Mouse (Mus musculus): ENCODE results near the gene Agtpbp1. TPM values are rescaled to one million over a fixed set of nuclear protein-coding genes. Genes with fewer than 3 reads are reported as not detected.

Agtpbp1 gene
- polyA plus RNA-seq, 1 experiment from 2014 or later = 17.8 TPM

- ATAC-seq (ENCODE audit: low read depth) = no peak
- no peak overlapping the region for H3K4me2 ChIP-seq (ENCODE audit: low read depth, low read length)
- WGBS = 68% methylated on average over 5 of the region's 5 CpGs
These were observed 139.8 kb downstream of the Agtpbp1 start for GRCm38 (mm10) chr13:59445179-59445578.

GRCm38 (mm10) chr13:59444371-59444770 is 140.7 kb downstream of the Agtpbp1 start:
- no peak for ATAC-seq (ENCODE audit: low read depth)
- no peaks in the 10 kb centered on the region for H3K9me3 ChIP-seq (ENCODE audit: control insufficient read depth, low read length)
- H3K27me3 ChIP-seq (ENCODE audit: control insufficient read depth, insufficient read depth, low read depth, low read length) = no peaks in the 10 kb centered on the region
- peaks cover 5% of the 10 kb centered on the region; the same call in 1 of the 2 replicates for H3K4me1 ChIP-seq (replicated peaks; ENCODE audit: control insufficient read depth, insufficient read depth, low read length)
- no peak overlapping the region for H3K4me2 ChIP-seq (ENCODE audit: low read depth, low read length)
- H3K27ac ChIP-seq (ENCODE audit: low read length) = no peak overlapping the region
- no peaks in the 10 kb centered on the region for H3K36me3 ChIP-seq (ENCODE audit: control insufficient read depth, insufficient read depth, low read length)
- no peak overlapping the region for H3K9ac ChIP-seq (ENCODE audit: low read length)
- H3K4me3 ChIP-seq (ENCODE audit: low read length) = no peak overlapping the region
- whole genome bisulfite sequencing = 75% methylated on average over 6 of the region's 6 CpGs

More at GRCm38 (mm10) chr13:59445179-59445578, 139.8 kb downstream of the Agtpbp1 start:
- Histone ChIP-seq H3K27me3 (ENCODE audit: control insufficient read depth, insufficient read depth, low read depth, low read length) (no peaks in the 10 kb centered on the region), H3K4me3 (ENCODE audit: low read length) (no peak overlapping the region), H3K36me3 (ENCODE audit: control insufficient read depth, insufficient read depth, low read length) (no peaks in the 10 kb centered on the region), H3K9me3 (ENCODE audit: control insufficient read depth, low read length) (no peaks in the 10 kb centered on the region), H3K4me1 (replicated peaks; ENCODE audit: control insufficient read depth, insufficient read depth, low read length) (peaks cover 5% of the 10 kb centered on the region; the same call in 1 of the 2 replicates), H3K27ac (ENCODE audit: low read length) (no peak overlapping the region), H3K9ac (ENCODE audit: low read length) (no peak overlapping the region)

DNA sequence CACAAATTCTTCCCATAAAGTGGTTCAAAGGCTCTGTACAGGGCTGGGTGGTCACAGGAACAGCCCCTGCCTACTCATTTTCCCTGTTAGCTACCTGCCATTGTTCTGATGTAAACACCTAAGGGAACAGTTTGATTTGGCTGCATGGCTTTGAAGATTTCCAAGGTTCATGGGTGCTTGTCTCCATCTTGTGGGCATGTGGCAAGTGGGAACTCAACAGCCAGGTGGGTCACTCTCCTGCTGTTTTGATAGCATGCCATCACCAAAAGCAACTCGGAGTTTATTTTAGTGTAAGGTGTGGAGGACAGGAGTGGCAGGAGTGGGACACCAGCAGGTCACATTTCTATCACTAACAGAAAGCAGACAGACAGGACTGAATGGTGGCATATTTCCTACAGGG is 145.3 kb downstream of the Agtpbp1 start:
- H3K9me3 ChIP-seq (ENCODE audit: control insufficient read depth, low read length) = no peaks in the 10 kb centered on the region
- H3K4me2 ChIP-seq (ENCODE audit: low read depth, low read length) = no peak overlapping the region
- no peaks in the 10 kb centered on the region for H3K27me3 ChIP-seq (ENCODE audit: control insufficient read depth, insufficient read depth, low read depth, low read length)
- H3K4me3 ChIP-seq (ENCODE audit: low read length) = no peak overlapping the region
- no peak overlapping the region for H3K9ac ChIP-seq (ENCODE audit: low read length)
- peaks cover 4% of the 10 kb centered on the region; the same call in 1 of the 2 replicates for H3K4me1 ChIP-seq (replicated peaks; ENCODE audit: control insufficient read depth, insufficient read depth, low read length)
- no peak overlapping the region for H3K27ac ChIP-seq (ENCODE audit: low read length)
- no peaks in the 10 kb centered on the region for H3K36me3 ChIP-seq (ENCODE audit: control insufficient read depth, insufficient read depth, low read length)
- no peak for ATAC-seq (ENCODE audit: low read depth)
- 52% methylated on average over 1 of the region's 1 CpGs for WGBS

- 92% methylated on average over 1 of the region's 1 CpGs for WGBS
These were observed 150.5 kb downstream of the Agtpbp1 start for GRCm38 (mm10) chr13:59434554-59434953.

DNA sequence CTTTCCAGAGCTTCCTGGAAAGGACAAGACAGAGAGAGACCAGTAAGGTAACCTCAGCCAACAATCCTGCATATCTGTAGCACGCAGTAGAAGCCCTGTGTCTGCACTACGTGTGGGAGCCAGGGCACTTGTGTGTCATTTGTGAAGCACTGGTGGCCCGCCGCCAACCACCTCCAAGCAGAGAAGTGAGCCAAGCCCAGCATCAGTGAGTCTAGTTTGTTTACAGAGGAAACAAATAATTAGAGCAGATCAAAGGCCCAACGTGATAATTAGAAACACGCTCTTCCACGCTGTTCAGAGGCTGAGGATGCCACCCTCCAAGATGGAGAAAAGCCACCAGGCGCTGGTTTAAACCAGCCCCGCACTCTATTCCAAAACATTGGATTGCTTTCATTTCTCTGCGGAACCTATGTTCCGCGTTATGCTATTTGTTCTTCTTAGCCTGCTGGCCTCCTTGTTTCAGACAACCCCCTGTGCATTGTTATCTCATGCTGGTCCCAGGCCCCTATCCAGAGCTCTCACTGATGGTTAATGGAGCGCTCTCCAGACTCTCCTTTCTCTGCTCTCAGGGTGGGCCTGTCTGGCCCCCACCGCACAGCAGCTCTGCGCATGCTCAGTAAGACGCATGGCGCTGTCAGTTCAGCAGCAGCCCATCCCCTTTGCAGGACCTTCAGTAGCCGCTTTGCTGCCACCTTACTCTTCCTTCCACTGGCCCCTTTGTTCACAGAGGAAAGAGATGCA is 153.7 kb downstream of the Agtpbp1 start:
- Histone ChIP-seq H3K4me3 (ENCODE audit: low read length) (peak overlapping the region; percentile 37), H3K9ac (ENCODE audit: low read length) (peak overlapping the region; percentile 35), H3K36me3 (ENCODE audit: control insufficient read depth, insufficient read depth, low read length) (no peaks in the 10 kb centered on the region), H3K27ac (ENCODE audit: low read length) (no peak overlapping the region), H3K4me2 (ENCODE audit: low read depth, low read length) (peak overlapping the region; percentile 49), H3K9me3 (ENCODE audit: control insufficient read depth, low read length) (no peaks in the 10 kb centered on the region), H3K27me3 (ENCODE audit: control insufficient read depth, insufficient read depth, low read depth, low read length) (no peaks in the 10 kb centered on the region), H3K4me1 (replicated peaks; ENCODE audit: control insufficient read depth, insufficient read depth, low read length) (peaks cover 4% of the 10 kb centered on the region)
- ATAC-seq (ENCODE audit: low read depth) = peak; percentile 71
- 39% methylated on average over 18 of the region's 18 CpGs for WGBS

More at GRCm38 (mm10) chr13:59434554-59434953, 150.5 kb downstream of the Agtpbp1 start:
- no peak overlapping the region for H3K9ac ChIP-seq (ENCODE audit: low read length)
- no peaks in the 10 kb centered on the region for H3K27me3 ChIP-seq (ENCODE audit: control insufficient read depth, insufficient read depth, low read depth, low read length)
- H3K9me3 ChIP-seq (ENCODE audit: control insufficient read depth, low read length) = no peaks in the 10 kb centered on the region
- no peak overlapping the region for H3K4me3 ChIP-seq (ENCODE audit: low read length)
- no peaks in the 10 kb centered on the region for H3K36me3 ChIP-seq (ENCODE audit: control insufficient read depth, insufficient read depth, low read length)
- no peak overlapping the region for H3K4me2 ChIP-seq (ENCODE audit: low read depth, low read length)
- no peak overlapping the region for H3K27ac ChIP-seq (ENCODE audit: low read length)
- peaks cover 4% of the 10 kb centered on the region for H3K4me1 ChIP-seq (replicated peaks; ENCODE audit: control insufficient read depth, insufficient read depth, low read length)
- no peak for ATAC-seq (ENCODE audit: low read depth)

DNA sequence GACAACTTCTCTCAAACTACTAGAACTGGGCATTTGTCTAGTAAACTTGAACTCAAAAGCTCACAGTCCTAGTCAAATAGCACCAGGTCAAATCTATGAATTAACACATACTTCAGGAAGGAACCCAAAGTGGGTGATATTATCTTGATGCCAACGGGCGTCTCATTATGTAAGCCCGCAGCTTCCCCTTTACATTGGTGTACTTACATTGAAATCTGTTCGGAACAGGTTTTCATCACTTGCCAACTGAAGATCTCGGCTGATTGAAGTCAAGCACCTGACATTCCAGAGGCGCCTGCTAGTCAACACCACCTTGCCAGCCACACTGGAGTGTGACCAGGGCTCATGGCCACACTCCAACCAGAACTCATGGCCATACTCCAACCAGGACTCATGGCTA is 155.7 kb downstream of the Agtpbp1 start:
- Histone ChIP-seq H3K27me3 (ENCODE audit: control insufficient read depth, insufficient read depth, low read depth, low read length) (no peaks in the 10 kb centered on the region), H3K9me3 (ENCODE audit: control insufficient read depth, low read length) (no peaks in the 10 kb centered on the region), H3K36me3 (ENCODE audit: control insufficient read depth, insufficient read depth, low read length) (no peaks in the 10 kb centered on the region), H3K9ac (ENCODE audit: low read length) (no peak overlapping the region), H3K27ac (ENCODE audit: low read length) (no peak overlapping the region), H3K4me3 (ENCODE audit: low read length) (no peak overlapping the region), H3K4me2 (ENCODE audit: low read depth, low read length) (no peak overlapping the region), H3K4me1 (replicated peaks; ENCODE audit: control insufficient read depth, insufficient read depth, low read length) (peaks cover 4% of the 10 kb centered on the region)
- no peak for ATAC-seq (ENCODE audit: low read depth)
- WGBS = 77% methylated on average over 6 of the region's 6 CpGs

DNA sequence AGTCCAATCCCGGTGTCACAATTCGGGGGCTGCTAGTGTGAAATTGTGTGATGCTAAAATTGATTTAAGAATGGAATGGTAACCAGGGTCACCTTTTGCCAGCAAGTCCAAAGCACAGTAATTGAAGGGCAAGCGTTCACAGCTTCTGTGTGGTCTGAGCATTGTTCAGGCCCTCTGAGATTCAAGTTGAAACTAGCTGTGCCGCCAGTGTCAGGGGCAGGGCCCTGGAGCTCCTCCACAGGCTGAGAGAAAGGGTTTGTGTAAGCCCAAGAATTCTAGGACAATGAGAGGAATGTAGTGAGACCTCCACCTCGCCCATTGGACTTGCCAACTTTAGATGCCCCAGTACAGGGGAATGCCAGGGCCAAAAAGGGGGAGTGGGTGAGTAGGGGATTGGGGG is 161.2 kb downstream of the Agtpbp1 start:
- Histone ChIP-seq H3K27ac (ENCODE audit: low read length) (no peak overlapping the region), H3K4me1 (replicated peaks; ENCODE audit: control insufficient read depth, insufficient read depth, low read length) (no peaks in the 10 kb centered on the region; the same call in 1 of the 2 replicates), H3K36me3 (ENCODE audit: control insufficient read depth, insufficient read depth, low read length) (no peaks in the 10 kb centered on the region), H3K9ac (ENCODE audit: low read length) (no peak overlapping the region), H3K4me3 (ENCODE audit: low read length) (no peak overlapping the region), H3K4me2 (ENCODE audit: low read depth, low read length) (no peak overlapping the region), H3K9me3 (ENCODE audit: control insufficient read depth, low read length) (no peaks in the 10 kb centered on the region), H3K27me3 (ENCODE audit: control insufficient read depth, insufficient read depth, low read depth, low read length) (no peaks in the 10 kb centered on the region)
- WGBS = 77% methylated on average over 5 of the region's 5 CpGs
- no peak for ATAC-seq (ENCODE audit: low read depth)

DNA sequence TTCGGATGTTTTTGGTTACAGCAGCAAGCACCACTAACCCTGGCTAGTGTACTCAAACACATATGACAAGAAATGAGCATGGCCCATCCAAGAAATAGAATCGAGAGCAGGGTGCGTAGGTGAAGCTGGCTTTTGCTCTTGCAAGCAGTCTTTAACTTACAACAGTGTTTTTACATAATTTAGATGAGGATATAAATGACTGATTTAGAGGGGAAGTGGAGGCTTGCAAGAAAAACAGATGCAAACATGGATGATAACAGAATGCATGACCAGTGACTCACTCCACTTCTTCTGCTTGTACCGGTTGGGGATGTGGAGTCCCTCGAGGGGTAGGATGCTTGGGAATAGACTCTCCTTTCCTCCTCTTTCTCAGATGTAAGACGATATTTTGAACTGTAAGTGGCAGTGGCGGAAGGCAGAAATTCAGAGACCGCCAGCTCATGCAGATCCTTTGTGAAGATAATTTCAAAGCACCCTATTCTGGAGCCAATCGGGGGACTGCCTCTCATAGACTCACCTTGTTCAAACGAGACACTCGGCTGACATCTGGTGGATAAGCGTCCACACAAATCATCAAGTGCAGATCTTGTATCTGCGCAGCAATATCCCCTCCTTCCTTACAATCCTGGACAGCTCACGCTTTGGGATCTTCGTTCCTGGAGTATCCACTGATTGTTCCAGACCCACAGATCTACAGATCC is 168.3 kb downstream of the Agtpbp1 start:
- ATAC-seq (ENCODE audit: low read depth) = no peak
- Histone ChIP-seq H3K9me3 (ENCODE audit: control insufficient read depth, low read length) (no peaks in the 10 kb centered on the region), H3K4me2 (ENCODE audit: low read depth, low read length) (no peak overlapping the region), H3K4me1 (replicated peaks; ENCODE audit: control insufficient read depth, insufficient read depth, low read length) (no peaks in the 10 kb centered on the region), H3K27me3 (ENCODE audit: control insufficient read depth, insufficient read depth, low read depth, low read length) (no peaks in the 10 kb centered on the region), H3K4me3 (ENCODE audit: low read length) (no peak overlapping the region), H3K27ac (ENCODE audit: low read length) (no peak overlapping the region), H3K36me3 (ENCODE audit: control insufficient read depth, insufficient read depth, low read length) (no peaks in the 10 kb centered on the region), H3K9ac (ENCODE audit: low read length) (no peak overlapping the region)
- WGBS = 79% methylated on average over 15 of the region's 15 CpGs

GRCm38 (mm10) chr13:59413885-59414284 is 171.1 kb downstream of the Agtpbp1 start:
- no peak overlapping the region for H3K4me3 ChIP-seq (ENCODE audit: low read length)
- WGBS = 91% methylated on average over 9 of the region's 9 CpGs
- no peaks in the 10 kb centered on the region for H3K36me3 ChIP-seq (ENCODE audit: control insufficient read depth, insufficient read depth, low read length)
- no peaks in the 10 kb centered on the region for H3K27me3 ChIP-seq (ENCODE audit: control insufficient read depth, insufficient read depth, low read depth, low read length)
- no peaks in the 10 kb centered on the region for H3K4me1 ChIP-seq (replicated peaks; ENCODE audit: control insufficient read depth, insufficient read depth, low read length)
- H3K9ac ChIP-seq (ENCODE audit: low read length) = no peak overlapping the region
- no peak for ATAC-seq (ENCODE audit: low read depth)
- H3K9me3 ChIP-seq (ENCODE audit: control insufficient read depth, low read length) = no peaks in the 10 kb centered on the region
- H3K27ac ChIP-seq (ENCODE audit: low read length) = no peak overlapping the region
- H3K4me2 ChIP-seq (ENCODE audit: low read depth, low read length) = no peak overlapping the region

All from lung, embryonic 16.5 days (tissue).